Mouse (Mus musculus) lung, embryonic 14.5 days (tissue): ENCODE measurements around the gene Unc45a. TPM values are rescaled to one million over a fixed set of nuclear protein-coding genes. Genes with fewer than 3 reads are reported as not detected.

ENCODE experiments used
- ATAC-seq: fragments of 200-750 bp; cut with Nextera tagmentation; 2 replicates; pipeline ENCODE4 v1.8.0; 2017; ENCODE audit warnings: mild to moderate bottlenecking, moderate TSS enrichment, moderate library complexity; ENCODE audit not compliant: insufficient read depth
- DNase-seq: peaks from one replicate; pipeline ENCODE4 v3.0.0-alpha.2; 2015
- H3K27ac ChIP-seq: fragments of 300-500 bp; sonication (generic); 2 replicates; pipeline ENCODE4 v1.5.1; 2014; ENCODE audit warnings: low read depth, mild to moderate bottlenecking, moderate library complexity
- H3K27me3 ChIP-seq: fragments of 300-500 bp; sonication (generic); 2 replicates; pipeline ENCODE4 v1.6.1; 2014; ENCODE audit warnings: low read length, control low read depth; ENCODE audit not compliant: insufficient read depth
- H3K36me3 ChIP-seq: fragments of 300-500 bp; sonication (generic); 2 replicates; pipeline ENCODE4 v1.6.1; 2014; ENCODE audit warnings: control low read depth; ENCODE audit not compliant: insufficient read depth
- H3K4me1 ChIP-seq: fragments of 300-500 bp; sonication (generic); 2 replicates; pipeline ENCODE4 v1.6.1; 2014; ENCODE audit warnings: antibody characterized with exemption, control low read depth; ENCODE audit not compliant: insufficient read depth
- H3K4me2 ChIP-seq: fragments of 300-500 bp; sonication (generic); 2 replicates; pipeline ENCODE4 v1.6.1; 2014; ENCODE audit warnings: mild to moderate bottlenecking
- H3K4me3 ChIP-seq: fragments of 300-500 bp; sonication (generic); 2 replicates; pipeline ENCODE4 v1.5.1; 2014; ENCODE audit warnings: low read depth, low read length
- H3K9ac ChIP-seq: fragments of 300-500 bp; sonication (generic); 2 replicates; pipeline ENCODE4 v1.6.1; 2014
- H3K9me3 ChIP-seq: fragments of 300-500 bp; sonication (generic); 2 replicates; pipeline ENCODE4 v1.6.1; 2016; ENCODE audit warnings: low read depth, low read length, control low read depth
- CTCF ChIP-seq: IDR thresholded peaks from 2 replicates; pipeline ENCODE4 v1.5.1; 2016; ENCODE audit warnings: antibody characterized with exemption, low read depth
- WGBS: fragments of 180-500 bp; shearing (Covaris S2); extraction: QIAGEN DNeasy Blood & Tissue Kit; methylation state at CpG from one replicate; pipeline ENCODE4 v1.1.7; 2014; 5-methylcytosine and 5-hydroxymethylcytosine counted together
- polyA plus RNA-seq: library from polyadenylated mRNA; unstranded; fragments of >200 nt; fragmentation: Nextera tagmentation; extraction: Ambion mirVana; gene quantifications from 2 replicates; pipeline ENCODE4 v1.2.1, GENCODE M21; 2014

Unc45a gene
- polyA plus RNA-seq, 1 experiment from 2014 or later, result 34.3 TPM

DNA sequence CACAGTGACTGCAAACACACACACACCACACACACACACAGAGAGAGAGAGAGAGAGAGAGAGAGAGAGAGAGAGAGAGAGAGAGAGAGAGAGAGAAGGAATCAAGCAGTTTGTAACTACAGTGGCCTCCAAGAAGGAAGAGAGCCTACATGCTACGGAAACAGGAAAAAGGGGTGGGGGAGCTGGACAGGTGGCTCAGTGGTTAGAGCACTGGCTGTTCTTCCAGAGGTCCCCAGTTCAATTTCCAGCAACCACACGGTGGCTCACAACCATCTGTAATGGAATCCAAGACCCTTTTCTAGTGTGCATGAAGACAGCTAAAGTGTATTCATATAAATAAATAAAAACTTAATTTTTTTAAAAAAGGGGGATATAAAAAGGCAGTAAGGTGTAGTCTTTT lies 31.9 kb upstream of the Unc45a start:
- H3K27me3 ChIP-seq, result no peaks in the 10 kb centered on the region
- ATAC-seq (no peak), DNase-seq (no peak)
- no peaks in the 10 kb centered on the region for H3K9me3 ChIP-seq
- peaks cover 5% of the 10 kb centered on the region; the same call in 1 of the 2 replicates for H3K4me1 ChIP-seq
- H3K36me3 ChIP-seq, result peaks cover 10% of the 10 kb centered on the region
- TF ChIP-seq CTCF, result no peak
- H3K4me2 ChIP-seq, result no peak overlapping the region
- H3K27ac ChIP-seq, result no peak overlapping the region
- WGBS, result 40% methylated on average over 2 of the region's 2 CpGs
- H3K4me3 ChIP-seq, result no peak overlapping the region
- no peak overlapping the region for H3K9ac ChIP-seq

DNA sequence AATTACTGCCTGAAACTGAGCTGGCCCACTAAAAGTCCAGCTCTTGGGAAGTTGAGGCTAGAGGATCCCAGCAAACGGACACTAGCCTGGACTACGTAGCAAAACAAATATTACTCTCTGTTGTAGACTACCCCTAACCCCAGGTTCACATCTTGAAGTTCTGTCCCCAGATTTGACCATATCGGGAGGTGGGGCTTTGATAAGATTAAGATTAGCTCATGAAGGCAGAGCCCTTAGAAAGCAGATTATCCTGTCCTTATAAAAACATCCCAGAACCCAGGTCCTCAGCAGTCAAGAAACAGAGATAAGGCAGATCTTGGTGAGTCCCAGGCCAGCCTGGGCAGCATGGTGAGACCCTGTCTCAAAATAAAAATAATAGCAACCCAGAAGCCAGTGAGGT lies 31.4 kb upstream of the Unc45a start:
- Histone ChIP-seq H3K4me1 (peaks cover 5% of the 10 kb centered on the region; the same call in 1 of the 2 replicates), H3K36me3 (peaks cover 15% of the 10 kb centered on the region), H3K4me2 (no peak overlapping the region), H3K9me3 (no peaks in the 10 kb centered on the region), H3K27me3 (no peaks in the 10 kb centered on the region), H3K27ac (no peak overlapping the region), H3K9ac (no peak overlapping the region), H3K4me3 (no peak overlapping the region)
- no peak for TF ChIP-seq CTCF
- WGBS, result 59% methylated on average over 3 of the region's 3 CpGs
- ATAC-seq (no peak), DNase-seq (no peak)

DNA sequence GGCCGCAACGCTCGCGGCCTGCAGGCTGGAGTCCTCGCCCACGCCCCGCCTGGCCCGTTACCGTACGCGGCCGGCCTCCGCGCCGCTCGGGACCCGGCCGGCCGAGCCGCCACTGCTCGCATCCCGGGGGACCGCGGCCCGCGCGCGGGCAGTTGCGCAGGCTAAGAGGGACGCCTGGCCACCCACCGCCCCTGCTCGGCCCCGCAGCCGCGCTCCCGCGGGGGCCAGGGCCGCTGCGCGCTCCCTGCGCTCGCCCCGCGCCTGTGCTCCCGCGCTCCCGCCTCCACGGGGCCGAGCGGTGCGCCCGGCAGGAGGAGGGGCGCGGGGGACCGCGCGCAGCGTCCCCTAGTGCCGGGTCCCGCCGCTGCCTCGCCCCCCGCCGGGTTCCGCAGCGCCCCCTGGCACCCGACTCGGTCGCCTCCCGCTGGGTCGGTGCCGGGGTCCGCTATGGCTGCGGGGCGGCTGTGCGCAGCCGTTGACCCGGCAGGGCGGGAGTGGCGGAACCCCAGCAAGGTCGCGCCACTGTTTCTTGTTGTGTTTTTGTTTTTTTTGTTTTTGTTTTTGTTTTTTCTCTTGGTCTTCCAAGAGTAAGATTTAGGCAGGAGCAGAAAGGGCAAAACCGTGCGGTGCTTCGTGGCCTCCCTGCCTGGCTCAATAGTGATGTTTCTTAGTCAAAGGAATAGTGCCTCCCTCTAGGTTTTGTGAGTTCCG lies 30.4 kb upstream of the Unc45a start, which contains the start of gene Man2a2:
TSS of gene Man2a2 (minus strand) at position 335 of the 711 bp plus-strand sequence.
- Histone ChIP-seq H3K36me3 (peaks cover 24% of the 10 kb centered on the region), H3K9ac (peak within 1 kb of the TSS; percentile 78), H3K27me3 (no peaks in the 10 kb centered on the region), H3K4me3 (peak within 1 kb of the TSS; percentile 88), H3K4me1 (peaks cover 5% of the 10 kb centered on the region; the same call in 1 of the 2 replicates), H3K4me2 (peak within 1 kb of the TSS; percentile 75), H3K27ac (peak within 1 kb of the TSS; percentile 78), H3K9me3 (no peaks in the 10 kb centered on the region)
- TF ChIP-seq CTCF, result peak; percentile 26
- peak; percentile 88 for DNase-seq
- peak; percentile 75 for ATAC-seq
- under 1% methylated on average over 84 of the region's 86 CpGs for WGBS

DNA sequence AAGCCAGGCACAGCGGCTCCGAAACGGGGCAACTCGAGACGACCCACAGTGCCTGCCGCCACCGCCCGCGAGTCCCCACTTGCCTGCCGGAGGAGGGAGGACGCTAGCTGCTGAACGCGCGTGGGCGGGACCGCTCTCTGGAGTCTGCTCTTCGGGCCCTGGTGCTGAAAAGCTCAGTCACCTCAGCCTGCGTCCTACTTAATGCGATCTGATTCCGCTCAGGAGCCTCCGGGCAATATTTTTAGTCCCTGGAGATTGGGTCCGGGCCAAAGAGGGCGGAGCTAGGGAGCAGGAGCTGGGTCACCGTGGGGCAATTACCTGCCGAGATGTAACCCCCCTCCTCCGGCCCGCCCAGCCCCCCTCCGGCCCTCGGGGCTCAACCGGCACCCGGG lies 29.8 kb upstream of the Unc45a start:
- Histone ChIP-seq H3K4me3 (peak overlapping the region; percentile 88), H3K36me3 (peaks cover 30% of the 10 kb centered on the region), H3K27me3 (no peaks in the 10 kb centered on the region), H3K4me1 (peaks cover 5% of the 10 kb centered on the region; the same call in 1 of the 2 replicates), H3K4me2 (peak overlapping the region; percentile 75), H3K27ac (peak overlapping the region; percentile 78), H3K9me3 (no peaks in the 10 kb centered on the region), H3K9ac (peak overlapping the region; percentile 78)
- WGBS, result under 1% methylated on average over 31 of the region's 31 CpGs
- ATAC-seq (peak; percentile 47), DNase-seq (peak; percentile 85)
- no peak for TF ChIP-seq CTCF

DNA sequence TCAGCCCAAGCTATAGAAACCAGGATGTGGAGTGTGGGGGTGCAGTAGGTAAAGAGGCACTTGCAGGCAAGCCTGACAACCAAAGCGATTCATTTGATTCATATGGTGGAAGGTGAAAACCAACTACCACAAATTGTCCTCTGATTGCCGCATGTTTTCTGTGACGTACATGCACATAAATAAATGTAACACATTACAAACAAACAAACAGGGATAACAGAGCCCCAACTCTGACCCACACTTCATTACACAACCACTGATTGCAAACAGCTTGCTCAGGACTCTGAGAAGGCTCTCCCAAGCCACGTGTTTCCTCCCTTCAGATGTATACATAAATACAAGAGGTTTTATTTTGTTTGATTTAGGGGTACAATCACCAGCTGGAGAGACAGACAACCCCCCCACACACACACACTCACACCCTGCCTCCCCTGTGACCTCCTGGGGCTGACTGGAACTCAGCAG lies 29.2 kb upstream of the Unc45a start:
- Histone ChIP-seq H3K27ac (peak overlapping the region; percentile 78), H3K4me1 (peaks cover 5% of the 10 kb centered on the region; the same call in 1 of the 2 replicates), H3K4me2 (peak overlapping the region; percentile 75), H3K9ac (peak overlapping the region; percentile 78), H3K27me3 (no peaks in the 10 kb centered on the region), H3K9me3 (no peaks in the 10 kb centered on the region), H3K4me3 (peak overlapping the region; percentile 88), H3K36me3 (peaks cover 34% of the 10 kb centered on the region)
- WGBS, result 26% methylated on average over 4 of the region's 4 CpGs
- TF ChIP-seq CTCF, result no peak
- ATAC-seq (peak; percentile 25; the same call in 1 of the 2 replicates), DNase-seq (peak; percentile 64)

DNA sequence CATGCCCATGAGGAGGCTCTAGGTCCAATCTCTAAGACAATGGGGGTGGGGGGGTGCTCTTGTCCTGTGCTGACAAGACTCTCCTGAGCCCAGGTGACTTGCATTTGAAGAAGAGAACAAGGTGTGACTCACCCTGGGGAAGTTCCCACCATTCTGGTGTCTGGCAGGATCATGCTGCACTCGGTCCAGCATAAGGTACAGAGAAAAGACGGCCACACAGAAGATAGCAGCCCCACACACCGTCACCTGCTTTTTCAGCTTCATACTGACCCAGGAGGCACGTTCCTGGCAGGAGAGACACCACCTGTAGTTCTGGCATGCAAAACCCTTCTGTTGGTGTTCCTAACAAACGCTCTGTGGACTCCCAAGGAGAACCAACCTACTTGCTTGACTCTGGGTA lies 28.7 kb upstream of the Unc45a start:
- 0 out of 2 replicates have a peak overlapping the region, but pooled peaks have one; percentile 78 for H3K9ac ChIP-seq
- peak overlapping the region; percentile 12; the same call in 1 of the 2 replicates for H3K27ac ChIP-seq
- peak overlapping the region; percentile 88 for H3K4me3 ChIP-seq
- peak overlapping the region; percentile 75 for H3K4me2 ChIP-seq
- H3K9me3 ChIP-seq, result no peaks in the 10 kb centered on the region
- ATAC-seq (no peak), DNase-seq (no peak)
- 50% methylated on average over 5 of the region's 5 CpGs for WGBS
- H3K4me1 ChIP-seq, result peaks cover 5% of the 10 kb centered on the region; the same call in 1 of the 2 replicates
- no peaks in the 10 kb centered on the region for H3K27me3 ChIP-seq
- peaks cover 39% of the 10 kb centered on the region for H3K36me3 ChIP-seq
- TF ChIP-seq CTCF, result no peak

DNA sequence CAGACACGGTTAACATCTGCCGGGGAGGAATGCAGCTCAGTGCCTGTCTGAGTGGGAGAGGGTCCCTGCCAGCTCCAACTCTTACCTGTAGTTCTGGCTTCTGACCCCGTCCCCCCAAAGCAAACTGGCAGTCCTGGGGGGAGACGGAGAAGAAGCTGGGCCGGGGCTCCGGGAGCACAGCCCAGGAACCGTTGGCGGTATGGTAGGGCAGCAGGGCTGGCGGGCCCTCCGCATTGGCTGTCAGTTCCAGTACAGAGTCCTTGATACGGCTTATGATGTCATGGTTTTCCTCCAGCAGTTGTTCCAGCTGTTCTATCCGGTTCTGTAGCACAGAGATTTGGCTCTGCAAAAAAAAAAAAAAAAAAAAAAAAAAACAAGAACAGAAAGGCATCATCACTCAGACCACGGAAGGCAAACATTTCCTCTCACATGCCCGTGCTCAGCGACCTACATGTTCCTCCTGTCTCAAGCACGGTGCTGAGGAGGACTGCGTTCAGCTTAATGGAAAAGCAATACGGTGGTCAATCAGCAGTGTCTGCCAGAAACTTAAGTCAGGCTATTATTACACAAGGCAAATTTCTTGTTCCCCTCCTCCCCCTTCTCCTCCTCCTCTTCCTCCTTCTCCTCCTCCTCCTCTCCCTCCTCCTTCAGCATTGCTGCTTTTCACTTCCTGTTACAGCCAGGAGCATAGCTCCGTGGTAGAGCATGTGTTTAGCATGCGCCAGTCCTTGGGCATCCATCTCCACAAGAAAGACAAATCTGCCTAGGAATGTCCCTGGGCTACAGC lies 28.0 kb upstream of the Unc45a start:
- no peak overlapping the region for H3K27ac ChIP-seq
- H3K9me3 ChIP-seq, result no peaks in the 10 kb centered on the region
- DNase-seq (peak; percentile 40), ATAC-seq (no peak)
- peak overlapping the region; percentile 75 for H3K4me2 ChIP-seq
- peaks cover 42% of the 10 kb centered on the region for H3K36me3 ChIP-seq
- no peak overlapping the region for H3K4me3 ChIP-seq
- peaks cover 5% of the 10 kb centered on the region; the same call in 1 of the 2 replicates for H3K4me1 ChIP-seq
- no peaks in the 10 kb centered on the region for H3K27me3 ChIP-seq
- H3K9ac ChIP-seq, result no peak overlapping the region
- no peak for TF ChIP-seq CTCF
- 67% methylated on average over 20 of the region's 20 CpGs for WGBS
